Mouse (Mus musculus) cerebellum, adult 18-20 months (tissue): ENCODE measurements around the gene 1700049E17Rik2.
"Not testable (repeated sequence)": the region's sequence is repeated elsewhere in the genome, so short reads cannot be mapped to it uniquely, and the experiment has no call there.

Source experiments
- DNase-seq, 2 experiments: peaks; one replicate each; pipeline ENCODE4 v3.0.0; 2021

1700049E17Rik2 gene

DNA sequence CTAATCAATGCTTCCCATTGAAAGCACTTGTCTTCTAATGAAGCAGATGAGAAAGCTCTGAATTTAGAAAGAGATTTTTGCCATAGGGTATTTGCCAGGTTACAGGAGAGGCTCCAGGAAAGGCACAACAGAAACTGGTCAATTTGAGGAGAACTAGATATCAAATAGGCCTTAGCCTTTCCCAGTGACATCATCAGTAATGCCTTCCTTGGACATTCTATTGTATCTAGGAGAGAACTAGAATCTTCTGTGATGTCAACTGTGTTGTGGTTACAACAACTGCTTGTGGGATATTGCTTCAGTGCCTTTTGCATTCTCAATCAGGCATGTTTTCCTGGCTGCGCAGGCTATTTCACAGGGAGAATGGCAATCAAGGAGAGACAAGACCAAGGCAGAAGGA is at the start of gene 1700049E17Rik2:
Gene 1700049E17Rik2 (plus strand): TSS at position 301 of the 400 bp plus-strand sequence.
- DNase-seq, result not testable (repeated sequence)

DNA sequence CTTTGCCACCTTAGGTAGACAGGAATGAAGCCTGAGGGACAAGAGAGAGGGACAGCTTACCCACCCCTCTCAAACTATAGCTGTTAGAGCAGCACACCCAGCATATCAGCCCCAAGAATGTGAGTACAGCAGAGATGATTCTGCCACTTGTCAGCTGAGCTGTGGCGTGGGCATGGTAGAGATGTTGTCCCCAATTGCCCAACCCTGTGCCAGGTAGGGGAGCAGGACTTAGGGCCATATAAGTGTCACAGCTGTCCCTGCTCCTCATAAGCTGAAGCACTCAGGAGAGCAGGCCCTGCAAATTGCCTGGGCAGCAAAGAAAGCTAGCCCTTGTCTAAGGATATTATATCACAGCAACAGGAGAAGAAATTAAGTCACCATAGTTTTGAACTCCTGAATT is 48.3 kb upstream of the 1700049E17Rik2 start:
- not testable (repeated sequence) for DNase-seq

DNA sequence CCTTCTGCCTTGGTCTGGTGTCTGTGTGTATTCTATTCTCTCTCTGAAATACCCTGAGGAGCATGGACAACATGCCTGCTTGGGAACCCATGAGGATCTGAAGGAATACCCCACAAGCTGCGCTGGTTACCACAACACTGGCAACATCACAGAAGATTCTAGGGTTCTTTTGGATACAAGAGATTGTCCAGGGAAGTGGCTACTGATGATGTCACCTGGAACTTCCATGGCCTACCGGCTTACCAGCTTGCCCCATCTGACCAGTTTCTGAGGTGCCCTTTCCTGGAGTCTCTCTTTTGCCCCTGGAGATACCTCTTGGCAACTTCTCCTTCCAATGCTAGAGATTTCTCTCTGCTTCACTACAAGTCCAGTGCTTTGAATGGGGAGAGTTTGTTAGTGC is 17.5 kb upstream of the 1700049E17Rik2 start, which contains the start of gene Gm7970:
Gene Gm7970 (minus strand): TSS at position 101 of the 400 bp plus-strand sequence.
- not testable (repeated sequence) for DNase-seq

DNA sequence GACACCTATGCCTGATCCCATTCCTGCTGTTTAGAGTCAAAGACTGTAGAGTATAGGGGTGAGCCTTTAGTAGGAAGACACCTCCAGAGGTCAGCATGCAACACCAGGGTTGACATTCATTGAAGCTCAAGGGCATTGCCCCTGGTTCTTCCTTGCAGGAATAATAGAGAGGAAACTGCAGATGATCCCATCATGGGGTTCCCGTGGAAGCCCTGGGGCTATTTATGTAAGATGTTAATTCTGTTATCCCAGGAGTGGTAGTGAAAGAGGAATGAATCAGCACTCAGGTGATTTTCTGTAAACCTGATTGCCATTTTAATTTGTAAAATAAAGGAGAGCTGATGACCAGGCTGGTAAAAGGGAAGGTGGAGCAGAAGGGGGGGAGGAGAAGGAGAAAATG is 13.3 kb downstream of the 1700049E17Rik2 start:
- DNase-seq, result not testable (repeated sequence)

DNA sequence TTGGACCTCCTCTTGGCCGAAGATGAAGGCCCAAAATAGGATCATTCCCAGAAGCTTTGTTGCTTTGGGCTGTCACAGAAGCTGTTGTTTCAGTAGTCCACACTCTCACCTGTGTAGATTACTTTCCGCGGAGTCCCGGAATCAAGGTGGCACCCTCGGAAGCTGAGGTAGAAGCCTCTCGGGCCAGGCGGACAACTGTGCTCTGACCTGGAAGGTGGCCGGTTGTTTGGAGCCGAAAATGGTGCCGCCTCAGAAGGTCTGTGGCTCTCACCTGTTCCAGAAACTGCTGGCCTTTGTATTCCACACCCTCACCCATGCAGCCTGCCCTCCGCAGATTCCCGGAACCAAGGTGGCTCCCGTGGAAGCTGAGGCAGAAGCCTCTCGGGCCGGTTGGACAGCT is 27.9 kb downstream of the 1700049E17Rik2 start:
- DNase-seq, result not testable (repeated sequence)

DNA sequence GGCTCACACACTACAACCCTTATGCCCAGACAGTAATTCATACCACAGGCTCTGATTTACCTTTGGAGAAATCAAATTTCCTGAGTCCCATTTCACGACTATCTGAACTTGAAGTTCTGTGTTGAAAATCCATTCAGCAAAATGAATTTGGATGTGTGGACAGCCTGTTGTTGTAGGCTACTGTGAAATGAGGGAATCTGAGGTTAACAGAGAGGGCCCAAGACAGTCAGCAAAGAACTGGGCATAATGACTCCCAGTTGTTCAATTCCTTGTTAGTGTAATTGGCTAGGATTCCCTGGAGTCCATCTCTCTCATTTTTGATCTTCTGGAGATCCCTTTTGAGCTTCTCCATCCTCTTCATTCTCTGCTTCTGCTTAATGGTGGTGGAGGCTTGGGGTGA is 37.7 kb downstream of the 1700049E17Rik2 start:
- not testable (repeated sequence) for DNase-seq

DNA sequence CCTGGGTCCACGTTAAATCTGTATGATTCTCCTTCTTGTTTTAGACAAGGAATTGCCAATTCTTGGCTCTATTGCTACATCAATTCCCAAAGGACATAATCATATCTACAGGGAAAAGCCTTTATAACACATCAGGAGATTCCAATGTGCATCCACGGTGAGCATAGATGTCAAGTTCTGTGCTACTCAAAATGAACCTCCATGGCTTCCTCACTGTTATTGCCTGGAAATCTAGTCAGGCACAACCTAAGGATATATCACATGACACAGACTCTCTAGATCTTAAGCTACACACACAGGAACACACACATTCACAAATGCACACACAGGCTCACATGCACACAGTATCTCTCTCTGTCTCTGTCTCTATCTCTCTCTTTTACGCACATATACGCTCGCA is 49.5 kb downstream of the 1700049E17Rik2 start:
- DNase-seq, result not testable (repeated sequence)

DNA sequence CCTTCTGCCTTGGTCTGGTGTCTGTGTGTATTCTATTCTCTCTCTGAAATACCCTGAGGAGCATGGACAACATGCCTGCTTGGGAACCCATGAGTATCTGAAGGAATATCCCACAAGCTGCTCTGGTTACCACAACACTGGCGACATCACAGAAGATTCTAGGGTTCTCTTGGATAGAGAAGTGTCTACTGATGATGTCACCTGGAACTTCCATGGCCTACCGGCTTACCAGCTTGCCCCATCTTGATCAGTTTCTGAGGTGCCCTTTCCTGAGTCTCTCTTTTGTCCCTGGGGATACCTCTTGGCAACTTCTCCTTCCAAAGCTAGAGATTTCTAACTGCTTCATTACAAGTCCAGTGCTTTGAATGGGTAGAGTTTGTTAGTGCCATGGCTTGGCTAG is 51.5 kb downstream of the 1700049E17Rik2 start, which contains the start of gene Gm3072:
Gene Gm3072 (minus strand): TSS at position 101 of the 400 bp plus-strand sequence.
- not testable (repeated sequence) for DNase-seq

DNA sequence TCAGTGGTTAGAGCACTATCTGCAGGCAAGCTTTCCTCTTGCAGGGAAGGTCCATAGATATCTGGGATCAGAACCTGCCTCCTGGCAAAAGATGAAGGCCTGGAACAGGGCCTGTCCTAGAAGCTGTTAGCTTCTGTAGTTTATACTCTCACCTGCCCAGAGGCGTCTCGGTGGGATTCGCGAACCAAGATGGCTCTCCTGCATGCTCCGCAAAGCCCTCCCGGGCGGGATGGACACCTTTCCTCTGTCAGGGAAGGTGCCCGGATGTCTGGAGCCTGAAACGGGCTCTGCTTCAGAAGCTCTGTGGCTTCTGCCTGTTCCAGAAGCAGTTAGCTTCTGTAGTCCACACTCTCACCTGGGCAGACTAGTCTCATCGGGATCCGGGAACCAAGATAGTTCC is 57.1 kb downstream of the 1700049E17Rik2 start:
- DNase-seq, result not testable (repeated sequence)
